Mouse (Mus musculus) bone marrow, adult 2 months (tissue): Measurements from ENCODE around the gene Fhod1. TPM values are rescaled to one million over a fixed set of nuclear protein-coding genes. Genes with fewer than 3 reads are reported as not detected.

ENCODE experiments used
- H3K27ac ChIP-seq: fragments of 200-500 bp; 2 replicates; pipeline ENCODE4 v1.5.1; 2012; ENCODE audit warnings: low read depth, mild to moderate bottlenecking, control low read depth, inconsistent platforms, low read length; ENCODE audit not compliant: control insufficient read depth, poor library complexity, insufficient read depth
- H3K4me1 ChIP-seq: fragments of 200-500 bp; 2 replicates; pipeline ENCODE4 v1.6.1; 2011; ENCODE audit warnings: low read length; ENCODE audit not compliant: control insufficient read depth, insufficient read depth
- H3K4me3 ChIP-seq: fragments of 200-500 bp; replicated peaks from 2 replicates; pipeline ENCODE3; 2011; ENCODE audit warnings: mild to moderate bottlenecking, low read depth, low read length, control low read depth; ENCODE audit not compliant: control insufficient read depth
- CTCF ChIP-seq: fragments of 200-500 bp; IDR thresholded peaks from 2 replicates; pipeline ENCODE4 v1.5.1; 2011; ENCODE audit warnings: low read length, control low read depth; ENCODE audit not compliant: control insufficient read depth, insufficient read depth
- POLR2A ChIP-seq: fragments of 200-500 bp; IDR thresholded peaks from 2 replicates; pipeline ENCODE4 v1.6.1; 2011; ENCODE audit warnings: low read depth, mild to moderate bottlenecking, control low read depth, low read length, borderline replicate concordance; ENCODE audit not compliant: control insufficient read depth
- WGBS: fragments of 180-500 bp; shearing (Covaris S2); methylation state at CpG from one replicate; pipeline ENCODE4 v1.1.7; 2018; 5-methylcytosine and 5-hydroxymethylcytosine counted together
- polyA plus RNA-seq: library from polyadenylated mRNA; stranded (reverse); fragments of >200 nt; gene quantifications from 2 replicates; pipeline ENCODE4 v1.2.4, GENCODE M21; 2011; ENCODE audit warnings: low replicate concordance; ENCODE audit not compliant: missing spikeins, insufficient read depth, insufficient read length

Gene Fhod1
- polyA plus RNA-seq, 1 experiment: 66.3 TPM

GRCm38 (mm10) chr8:105374513-105374966, 26.8 kb upstream of the Fhod1 start:
- WGBS: 56% methylated on average over 33 of the region's 33 CpGs
- Histone ChIP-seq H3K4me1 (no peaks in the 10 kb centered on the region), H3K4me3 (no peak overlapping the region), H3K27ac (no peak overlapping the region; the same call in 1 of the 2 replicates)
- TF ChIP-seq CTCF: peak; percentile 51; the same call in 1 of the 2 replicates
- no peak for TF ChIP-seq POLR2A

GRCm38 (mm10) chr8:105373032-105373431, 25.3 kb upstream of the Fhod1 start, which contains the start of gene Plekhg4:
TSS of gene Plekhg4 (plus strand) at chr8:105373274.
- Histone ChIP-seq H3K27ac (no peak within 1 kb of the TSS), H3K4me3 (no peak within 1 kb of the TSS), H3K4me1 (no peaks in the 10 kb centered on the region)
- 51% methylated on average over 2 of the region's 2 CpGs for WGBS
- no peak for TF ChIP-seq CTCF

DNA sequence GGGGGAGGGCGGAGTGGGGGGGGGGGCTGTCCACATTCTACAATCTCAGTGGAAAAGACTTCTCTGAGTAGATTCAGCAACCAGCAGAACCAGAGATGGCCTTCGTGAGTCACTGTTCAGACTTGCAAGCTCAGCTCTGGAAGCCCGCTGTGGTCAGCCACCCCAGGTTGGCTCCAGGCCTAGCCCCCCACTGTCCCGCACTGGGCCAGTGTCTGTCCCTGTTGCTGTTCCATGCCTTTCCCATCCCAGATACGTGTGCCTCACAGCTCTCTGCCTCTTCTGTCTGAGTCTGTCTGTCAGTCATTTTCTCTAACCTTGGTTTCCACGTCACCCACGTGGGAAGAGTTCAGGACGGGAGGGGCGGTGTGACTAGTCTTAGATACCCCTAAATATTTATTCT, 24.7 kb upstream of the Fhod1 start:
- no peaks in the 10 kb centered on the region for H3K4me1 ChIP-seq
- no peak for TF ChIP-seq POLR2A
- TF ChIP-seq CTCF: no peak
- H3K4me3 ChIP-seq: no peak overlapping the region
- no peak overlapping the region for H3K27ac ChIP-seq
- 83% methylated on average over 9 of the region's 9 CpGs for WGBS

GRCm38 (mm10) chr8:105367107-105367506, 19.4 kb upstream of the Fhod1 start:
- TF ChIP-seq POLR2A (no peak), CTCF (peak; percentile 21; the same call in 1 of the 2 replicates)
- 57% methylated on average over 2 of the region's 2 CpGs for WGBS
- no peaks in the 10 kb centered on the region; the same call in 1 of the 2 replicates for H3K4me1 ChIP-seq
- H3K4me3 ChIP-seq: no peak overlapping the region
- no peak overlapping the region for H3K27ac ChIP-seq

- Histone ChIP-seq H3K4me1 (no peaks in the 10 kb centered on the region; the same call in none of the 2 replicates), H3K4me3 (no peak overlapping the region), H3K27ac (no peak overlapping the region)
- TF ChIP-seq CTCF (no peak), POLR2A (no peak)
- 41% methylated on average over 12 of the region's 12 CpGs for WGBS
Measured at GRCm38 (mm10) chr8:105361751-105362702, 14.3 kb upstream of the Fhod1 start.

- no peak overlapping the region for H3K27ac ChIP-seq
- no peak overlapping the region for H3K4me3 ChIP-seq
- WGBS: 71% methylated on average over 4 of the region's 4 CpGs
- peaks cover 5% of the 10 kb centered on the region for H3K4me1 ChIP-seq
- TF ChIP-seq CTCF (no peak), POLR2A (no peak)
Measured at GRCm38 (mm10) chr8:105359646-105360045, 11.9 kb upstream of the Fhod1 start.

DNA sequence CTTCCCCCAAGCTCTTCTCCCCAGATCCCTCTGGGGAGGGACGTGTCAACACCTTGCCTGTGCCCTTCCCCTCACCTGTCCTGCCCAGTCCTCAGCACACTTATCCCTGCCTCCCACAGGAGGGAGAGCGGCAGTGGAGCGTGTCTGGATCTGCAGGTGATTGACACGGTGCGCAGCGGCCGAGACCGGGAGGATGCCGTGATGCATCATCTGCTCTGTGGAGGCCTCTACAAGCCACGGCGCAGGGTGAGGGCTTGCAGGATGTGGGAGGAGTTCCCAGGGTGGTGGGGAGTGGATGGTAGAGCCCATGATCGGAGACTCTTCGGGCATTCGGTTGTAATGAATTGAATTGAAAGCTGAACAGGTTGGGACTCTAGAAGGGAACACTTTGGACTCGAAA, 11.5 kb upstream of the Fhod1 start:
- 81% methylated on average over 15 of the region's 15 CpGs for WGBS
- no peak overlapping the region for H3K4me3 ChIP-seq
- TF ChIP-seq CTCF: no peak
- TF ChIP-seq POLR2A: no peak
- no peak overlapping the region for H3K27ac ChIP-seq
- H3K4me1 ChIP-seq: peaks cover 5% of the 10 kb centered on the region

- H3K4me1 ChIP-seq: peaks cover 5% of the 10 kb centered on the region; the same call in 1 of the 2 replicates
- 87% methylated on average over 14 of the region's 14 CpGs for WGBS
- TF ChIP-seq CTCF (no peak), POLR2A (no peak)
- H3K4me3 ChIP-seq: no peak overlapping the region
- H3K27ac ChIP-seq: no peak overlapping the region
Measured at GRCm38 (mm10) chr8:105356681-105357080, 8.9 kb upstream of the Fhod1 start.
